Mouse (Mus musculus) ovary, postnatal 10 days (tissue): ENCODE measurements at regions not wholly inside any gene's neighbourhood (a gene's known extent, or its start where the extent isn't known, plus 50 kb on each side); places are given as distances from the start of the nearest gene placed in this dataset.

Experiments used
- DNase-seq: peaks from one replicate; pipeline ENCODE4 v3.0.0; 2022; ENCODE audit warnings: low spot score

- no peak for DNase-seq
Observed at GRCm38 (mm10) chr14:25231881-25232280, 227.1 kb upstream of the Zmiz1 start.

GRCm38 (mm10) chr14:25236421-25236973, 222.5 kb upstream of the Zmiz1 start:
- no peak for DNase-seq

- no peak for DNase-seq
Observed at GRCm38 (mm10) chr14:25239335-25239960, 219.5 kb upstream of the Zmiz1 start.

- no peak for DNase-seq
Observed at GRCm38 (mm10) chr14:25242753-25243152, 216.2 kb upstream of the Zmiz1 start.

GRCm38 (mm10) chr14:25243289-25243688, 215.7 kb upstream of the Zmiz1 start:
- no peak for DNase-seq

- no peak for DNase-seq
Observed at GRCm38 (mm10) chr14:25243698-25244097, 215.3 kb upstream of the Zmiz1 start.

- DNase-seq: no peak
Observed at GRCm38 (mm10) chr14:25244841-25245240, 214.1 kb upstream of the Zmiz1 start.

GRCm38 (mm10) chr14:25245691-25246090, 213.3 kb upstream of the Zmiz1 start:
- no peak for DNase-seq

GRCm38 (mm10) chr14:25248941-25249340, 210.0 kb upstream of the Zmiz1 start:
- no peak for DNase-seq

- no peak for DNase-seq
Observed at GRCm38 (mm10) chr14:25253016-25253850, 205.8 kb upstream of the Zmiz1 start.

- no peak for DNase-seq
Observed at GRCm38 (mm10) chr14:25263121-25263520, 195.9 kb upstream of the Zmiz1 start.

- no peak for DNase-seq
Observed at GRCm38 (mm10) chr14:25266846-25267245, 192.1 kb upstream of the Zmiz1 start.

GRCm38 (mm10) chr14:25268090-25268631, 190.8 kb upstream of the Zmiz1 start:
- no peak for DNase-seq

- DNase-seq: no peak
Observed at GRCm38 (mm10) chr14:25270227-25270876, 188.6 kb upstream of the Zmiz1 start.

- DNase-seq: no peak
Observed at GRCm38 (mm10) chr14:25272366-25273156, 186.4 kb upstream of the Zmiz1 start.

GRCm38 (mm10) chr14:25279751-25280150, 179.2 kb upstream of the Zmiz1 start:
- DNase-seq: no peak

- DNase-seq: no peak
Observed at GRCm38 (mm10) chr14:25292557-25292956, 166.4 kb upstream of the Zmiz1 start.

GRCm38 (mm10) chr14:25294226-25294625, 164.8 kb upstream of the Zmiz1 start:
- no peak for DNase-seq

- no peak for DNase-seq
Observed at GRCm38 (mm10) chr14:25295688-25296350, 163.2 kb upstream of the Zmiz1 start.

GRCm38 (mm10) chr14:25299673-25300190, 159.3 kb upstream of the Zmiz1 start:
- DNase-seq: no peak
